Mouse (Mus musculus): ENCODE results near the gene Nos1ap. TPM values are rescaled to one million over a fixed set of nuclear protein-coding genes. Genes with fewer than 3 reads are reported as not detected.

Nos1ap gene
- total RNA-seq, 2 experiments from 2014 or later, result 2.9 to 3.8 TPM

DNA sequence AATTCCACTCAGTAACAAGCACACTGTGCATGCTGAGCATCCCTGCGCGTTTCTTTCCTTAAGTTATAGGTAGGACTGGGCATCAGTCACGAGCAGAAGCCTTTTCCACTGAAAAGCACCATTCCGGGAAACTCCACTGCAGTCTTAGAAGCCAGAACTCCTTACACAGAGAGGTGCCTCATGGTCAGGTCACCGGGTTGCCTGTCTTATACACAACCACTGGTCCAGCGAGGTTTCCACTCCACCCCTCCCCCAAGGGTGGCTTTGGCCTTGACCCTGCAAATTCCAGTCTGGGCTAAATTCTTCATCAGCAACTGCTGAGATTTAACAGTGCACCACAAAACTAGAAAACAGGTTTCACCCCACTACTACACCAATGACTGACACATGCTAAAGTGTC, 1.3 kb downstream of the Nos1ap start:
- DNase-seq, result no peak

DNA sequence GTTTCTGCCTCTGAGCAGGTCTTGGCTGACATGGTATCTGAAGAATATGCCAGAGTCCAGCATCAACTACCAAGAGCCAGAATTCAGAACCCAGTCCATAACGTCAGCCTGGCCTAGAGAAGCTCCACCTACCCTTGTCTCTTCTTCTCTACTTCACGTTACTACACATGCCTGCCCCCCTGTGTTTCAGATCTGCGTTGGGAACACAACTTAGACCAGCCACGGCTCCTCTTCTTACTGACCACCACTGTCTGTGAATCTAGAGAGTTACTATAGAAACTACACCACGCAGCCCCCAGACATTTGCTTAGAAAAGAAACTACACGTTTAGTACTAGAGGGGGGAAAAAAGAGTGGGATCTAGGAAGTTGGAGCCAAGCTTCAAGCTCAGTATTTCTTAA, 2.9 kb downstream of the Nos1ap start:
- DNase-seq, result no peak

DNA sequence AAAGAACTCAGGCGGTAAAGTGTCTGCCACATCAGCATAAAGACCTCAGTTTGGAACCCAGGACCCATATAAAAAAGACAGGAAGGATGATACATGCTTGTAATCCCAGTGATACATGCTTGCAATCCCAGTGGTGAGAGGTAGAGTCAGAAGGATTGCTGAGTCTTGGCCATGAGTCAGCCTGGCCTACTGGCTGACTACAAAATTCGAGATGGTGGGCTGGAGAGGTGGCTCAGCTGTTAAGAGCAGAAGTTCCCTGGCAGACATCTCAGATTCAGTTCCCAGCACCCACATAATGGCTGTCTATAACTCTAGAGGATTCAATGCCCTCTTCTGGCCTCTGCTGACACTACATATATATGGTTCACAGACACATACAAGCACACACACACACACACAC, 5.7 kb downstream of the Nos1ap start:
- DNase-seq, result no peak

DNA sequence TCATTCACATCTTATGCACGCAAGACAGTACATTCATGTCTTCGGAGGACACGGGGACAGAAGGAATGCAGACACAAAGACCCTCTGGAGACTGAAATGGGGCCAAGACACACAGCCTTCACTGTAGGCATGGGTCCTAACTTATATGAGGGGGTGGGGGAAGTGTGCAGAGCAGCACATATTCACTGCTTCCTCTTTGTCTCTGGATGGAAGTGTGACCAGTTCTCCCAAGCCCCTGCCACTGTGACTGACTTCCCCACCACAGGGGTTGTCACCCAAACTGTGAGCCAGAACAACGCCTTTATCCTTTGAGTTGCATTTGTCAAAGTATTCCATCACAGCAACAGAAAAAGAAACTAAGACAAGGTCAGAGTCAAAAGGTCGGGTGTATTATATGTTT, 7.3 kb downstream of the Nos1ap start:
- no peak for DNase-seq

DNA sequence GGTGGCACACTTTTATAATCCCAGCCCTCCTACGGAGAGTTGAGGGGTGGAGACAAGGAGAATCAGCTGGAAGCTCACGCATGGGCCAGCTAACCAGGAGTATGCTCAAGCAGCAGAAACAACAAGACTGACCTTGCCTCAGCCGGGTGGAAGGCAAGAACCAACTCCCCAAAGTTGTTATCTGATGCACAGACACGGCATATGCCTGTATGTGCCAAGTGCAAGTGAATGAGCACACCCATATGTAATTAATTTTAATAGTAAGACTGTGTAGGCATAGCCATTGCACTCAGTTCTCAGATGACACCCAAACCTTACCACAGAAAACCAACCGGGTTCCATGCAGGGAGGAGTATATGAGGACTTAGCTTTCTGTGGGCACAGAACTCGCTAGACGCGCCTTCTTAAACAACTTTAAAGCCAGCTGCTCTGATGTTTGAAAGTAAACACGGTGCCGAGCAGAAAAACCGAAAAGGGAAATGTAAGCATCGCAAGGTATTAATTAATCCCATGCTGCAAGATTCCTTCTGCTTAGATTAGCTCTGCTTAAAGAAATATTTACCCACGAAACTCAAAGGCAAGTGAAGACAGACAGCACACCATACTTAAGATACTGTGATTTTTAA, 9.1 kb downstream of the Nos1ap start:
- DNase-seq, result no peak

DNA sequence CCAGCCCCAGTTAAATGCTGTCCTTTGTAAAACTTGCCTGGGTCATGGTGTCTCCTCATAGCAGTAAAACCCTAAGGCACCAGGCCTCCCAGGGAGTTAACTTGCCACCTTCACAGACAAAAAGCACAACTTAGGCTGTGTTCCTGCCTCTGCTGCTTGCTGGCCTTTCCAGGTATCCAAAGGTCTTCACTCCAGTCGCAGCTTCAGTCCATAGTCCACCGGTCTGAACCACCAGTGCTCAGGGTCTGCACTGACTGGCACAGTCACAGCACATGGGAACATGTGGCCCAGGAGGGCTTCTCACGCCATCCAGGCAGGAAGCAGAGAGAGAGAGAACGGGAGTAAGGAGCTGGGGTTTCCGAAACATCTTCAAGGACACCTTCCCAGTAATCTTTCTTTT, 10.2 kb downstream of the Nos1ap start:
- DNase-seq, result no peak

DNA sequence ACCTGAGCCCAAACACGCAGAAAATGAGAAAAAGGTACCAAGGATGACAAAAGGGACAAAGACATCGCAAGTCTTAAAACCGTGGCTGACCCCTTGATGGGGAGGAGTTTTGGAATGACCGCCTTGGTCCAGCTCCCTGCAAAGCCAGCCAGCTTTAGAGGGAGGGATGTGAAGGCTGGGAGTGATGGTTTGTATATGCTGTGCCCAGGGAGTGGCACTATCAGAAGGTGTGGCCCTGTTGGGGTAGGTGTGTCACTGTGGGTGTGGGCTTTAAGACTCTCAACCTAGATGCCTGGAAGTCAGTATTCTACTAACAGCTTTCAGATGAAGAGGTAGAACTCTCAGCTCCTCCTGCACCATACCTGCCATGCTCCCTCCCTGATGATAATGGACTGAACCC, 10.6 kb downstream of the Nos1ap start:
- no peak for DNase-seq

DNA sequence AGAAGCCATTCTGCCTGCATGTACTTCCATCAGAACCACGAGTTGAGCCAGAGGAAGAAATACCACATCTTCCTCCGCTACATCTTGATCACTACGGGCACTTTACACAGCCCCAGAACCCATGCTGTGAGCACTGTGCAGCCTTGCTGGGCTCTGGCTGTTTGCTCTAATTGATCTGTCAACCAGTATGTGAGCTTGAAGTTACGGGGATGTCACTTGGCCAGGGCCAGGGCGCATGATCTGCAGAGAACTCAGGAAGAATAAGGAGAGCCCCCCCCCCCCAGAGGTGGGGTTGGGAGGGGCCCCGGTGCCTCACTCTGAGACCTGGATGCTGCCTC, 13.0 kb downstream of the Nos1ap start:
- DNase-seq, result no peak

DNA sequence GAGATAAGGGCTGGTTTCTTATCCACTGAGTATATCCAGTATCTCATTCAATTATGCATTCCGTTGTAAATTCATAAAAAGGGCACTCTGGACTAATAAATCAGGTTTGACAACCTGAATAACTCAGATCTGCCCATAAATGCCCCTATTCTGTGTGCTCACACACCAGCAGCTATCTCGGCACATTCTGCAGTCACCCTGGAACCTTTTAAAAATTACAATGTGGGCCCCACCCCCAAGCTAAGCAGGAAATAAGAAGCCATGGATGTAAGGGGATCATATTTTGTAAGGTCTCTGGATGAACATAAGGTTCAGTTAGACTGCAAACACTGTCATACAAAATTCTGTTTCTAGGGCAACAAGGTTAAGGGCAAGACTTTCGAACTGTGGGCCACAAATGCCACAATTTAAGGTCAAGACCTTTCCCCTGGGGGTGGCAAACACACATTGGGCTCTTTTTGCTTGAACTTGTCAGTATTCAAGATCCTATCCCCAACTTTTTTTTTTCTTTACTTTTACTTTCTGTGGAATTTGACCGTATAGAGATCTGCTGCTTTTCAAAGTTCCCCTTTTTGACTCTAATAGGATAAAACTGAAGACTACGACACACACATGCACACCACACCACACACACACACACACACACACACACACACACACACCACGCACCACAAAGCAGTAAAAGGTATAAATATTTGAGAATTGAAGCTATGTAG, 13.5 kb downstream of the Nos1ap start:
- DNase-seq, result no peak

DNA sequence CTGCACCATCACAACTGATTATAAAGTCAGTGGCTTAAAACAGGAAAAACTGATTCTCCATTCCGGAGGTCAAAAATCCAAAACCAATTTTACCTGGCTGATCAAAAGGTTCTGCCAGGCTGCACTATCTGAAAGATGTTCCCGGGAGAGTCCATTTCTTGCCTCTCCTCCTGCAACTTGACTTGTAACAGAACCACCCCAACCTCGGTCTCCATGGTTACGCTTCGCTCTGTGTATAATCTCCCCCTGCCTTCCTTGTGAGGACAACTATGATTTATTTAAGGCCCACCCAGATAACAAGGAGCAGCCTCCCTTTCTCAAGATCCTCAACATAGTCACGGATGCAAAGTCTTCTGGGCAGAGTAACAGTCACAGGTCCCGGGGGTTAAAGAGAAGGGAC, 16.5 kb downstream of the Nos1ap start:
- DNase-seq, result no peak

DNA sequence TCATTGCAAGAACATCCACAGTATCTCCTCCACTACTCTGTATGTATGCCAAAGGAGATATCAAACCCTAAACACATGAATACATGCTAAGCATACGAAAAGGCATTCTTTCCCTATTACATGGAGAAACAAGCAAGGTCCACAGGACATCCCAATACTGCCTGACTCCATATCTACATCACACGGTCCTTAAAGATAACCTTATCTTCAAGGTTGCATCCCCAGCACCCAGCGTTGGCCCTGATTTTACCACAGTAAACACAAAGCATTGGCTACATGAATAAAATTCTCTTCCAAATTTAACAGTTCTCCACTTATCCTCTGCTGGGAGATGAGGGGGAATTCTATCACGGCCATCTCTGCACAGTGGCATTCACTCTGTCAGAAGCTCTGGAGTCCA, 22.7 kb downstream of the Nos1ap start:
- DNase-seq, result no peak

DNA sequence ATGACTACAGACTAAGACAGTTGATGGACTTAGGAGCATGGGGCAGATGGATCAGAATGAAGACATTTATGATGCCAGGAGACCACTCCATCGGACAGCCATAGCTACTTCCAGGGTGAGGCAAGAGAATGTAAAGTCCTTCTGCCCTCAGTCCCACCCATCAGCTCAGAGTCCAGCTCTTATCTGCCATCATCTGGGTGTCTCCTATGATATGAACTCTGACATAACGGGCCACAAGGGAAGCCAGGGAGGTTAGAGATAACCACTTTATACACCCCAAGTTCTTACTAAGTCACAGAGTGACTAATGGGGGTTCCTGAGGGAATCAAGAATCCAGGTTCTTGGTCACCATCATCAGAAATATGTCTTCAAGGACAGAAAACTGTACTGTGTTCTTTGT, 23.1 kb downstream of the Nos1ap start:
- no peak for DNase-seq

DNA sequence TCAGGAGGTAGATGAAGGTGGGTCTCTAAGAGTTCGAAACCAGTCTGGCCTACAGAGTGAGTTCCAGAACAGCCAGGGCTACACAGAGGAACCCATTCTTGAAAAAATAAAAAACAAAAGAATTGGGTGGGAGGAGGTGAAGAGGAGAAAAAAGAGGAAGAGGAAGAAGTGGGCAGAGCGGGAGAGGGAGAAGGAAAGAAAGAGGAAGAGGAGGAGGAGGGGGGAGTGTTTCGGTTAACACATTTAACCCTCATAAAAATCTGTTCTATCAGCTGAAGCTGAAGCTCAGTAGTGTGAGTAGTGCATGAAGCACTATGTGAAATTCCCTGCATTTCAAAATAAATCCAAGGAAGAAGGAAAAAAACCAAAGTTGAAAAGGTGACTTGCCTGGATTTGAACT, 24.7 kb downstream of the Nos1ap start:
- no peak for DNase-seq

DNA sequence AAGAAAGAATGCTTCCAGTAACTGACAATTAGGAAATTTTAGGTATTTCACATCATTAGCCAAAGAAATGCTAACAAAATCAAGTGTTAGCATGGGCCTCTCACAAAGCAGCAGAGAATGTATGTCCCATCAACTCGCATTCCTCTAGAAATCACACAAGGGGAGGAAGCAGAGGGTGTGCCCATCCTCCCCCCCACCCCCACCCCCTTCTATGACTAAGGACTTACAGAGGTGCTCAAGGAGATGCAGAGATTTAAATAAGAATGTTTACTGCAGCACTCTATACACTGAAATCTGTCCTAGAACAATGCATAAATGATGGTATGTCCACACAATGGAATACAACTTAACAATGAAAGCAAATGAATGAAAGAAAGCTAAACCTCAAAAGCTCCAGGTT, 27.2 kb downstream of the Nos1ap start:
- no peak for DNase-seq

DNA sequence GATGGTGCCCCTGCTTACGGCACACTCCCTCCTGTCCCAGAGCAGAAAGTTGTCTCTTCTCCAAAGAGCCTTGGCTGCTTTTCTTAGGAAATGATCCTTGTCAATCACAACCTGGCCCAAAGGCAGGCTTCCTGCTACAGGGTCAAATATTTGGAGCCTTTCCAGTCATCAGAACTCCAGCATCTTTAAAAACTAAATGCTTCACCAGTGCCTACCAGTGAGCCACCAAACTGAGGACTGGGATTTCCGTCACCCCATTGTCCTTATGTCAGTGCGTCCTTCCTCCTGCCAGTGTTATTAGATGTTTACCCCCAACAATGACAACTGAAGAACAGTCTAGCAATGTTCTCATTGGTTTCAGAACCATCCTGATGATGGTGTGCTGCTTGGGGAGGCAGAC, 28.9 kb downstream of the Nos1ap start:
- no peak for DNase-seq

DNA sequence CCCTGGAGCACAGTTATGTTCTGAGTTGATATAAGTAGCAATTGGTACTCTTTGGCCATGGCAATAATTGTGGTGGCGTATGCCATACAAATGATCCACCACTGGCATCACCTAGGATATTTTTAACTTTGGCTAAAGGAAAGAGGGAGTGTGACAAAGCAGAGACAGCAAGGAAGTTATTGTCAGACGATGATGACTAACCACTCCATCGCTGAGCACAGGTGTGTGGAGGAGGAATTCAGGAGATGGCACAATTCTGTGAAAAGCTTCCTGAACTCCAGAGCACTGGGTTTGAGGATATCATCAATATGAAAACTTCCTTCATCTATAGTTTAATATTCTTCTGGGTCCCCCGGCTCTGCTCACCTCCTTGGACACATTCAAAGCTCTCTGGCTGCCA, 31.7 kb downstream of the Nos1ap start:
- no peak for DNase-seq

DNA sequence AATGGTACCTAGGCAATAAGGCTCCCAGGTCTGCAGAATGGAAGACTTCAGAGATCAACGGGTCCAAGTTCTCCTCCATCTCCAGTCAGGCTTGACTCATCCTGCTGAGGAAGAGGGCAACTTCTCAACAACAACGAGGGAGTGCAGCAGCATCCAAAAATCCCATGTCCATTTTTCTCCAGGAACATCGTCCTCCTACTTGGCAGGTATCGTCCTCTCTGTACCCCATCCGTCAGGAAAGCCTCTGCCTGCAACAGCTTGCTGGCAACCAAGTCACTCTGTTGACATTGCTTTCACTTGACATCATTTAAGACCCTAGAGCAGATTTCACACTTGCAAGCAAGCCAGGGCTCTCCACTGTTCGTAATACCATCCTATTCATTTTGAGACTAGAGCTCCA, 33.0 kb downstream of the Nos1ap start:
- DNase-seq, result no peak

DNA sequence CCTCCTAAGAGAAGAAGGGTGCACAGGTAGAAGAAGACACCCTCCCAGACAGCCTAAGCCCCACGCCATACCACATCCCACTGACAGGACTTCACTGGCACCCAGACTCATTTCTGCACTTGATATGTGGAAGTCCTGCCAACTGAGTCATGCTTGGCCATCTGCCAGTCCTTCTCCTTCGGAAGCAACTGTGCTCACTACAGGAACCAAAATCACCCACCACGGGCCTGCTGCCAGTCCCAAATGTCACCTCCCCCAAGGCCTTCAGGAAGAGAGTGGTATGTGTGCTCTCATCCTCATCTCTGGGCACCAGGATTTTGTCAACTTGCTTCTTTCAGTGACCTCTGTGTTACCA, 34.7 kb downstream of the Nos1ap start:
- DNase-seq, result peak; percentile 60

DNA sequence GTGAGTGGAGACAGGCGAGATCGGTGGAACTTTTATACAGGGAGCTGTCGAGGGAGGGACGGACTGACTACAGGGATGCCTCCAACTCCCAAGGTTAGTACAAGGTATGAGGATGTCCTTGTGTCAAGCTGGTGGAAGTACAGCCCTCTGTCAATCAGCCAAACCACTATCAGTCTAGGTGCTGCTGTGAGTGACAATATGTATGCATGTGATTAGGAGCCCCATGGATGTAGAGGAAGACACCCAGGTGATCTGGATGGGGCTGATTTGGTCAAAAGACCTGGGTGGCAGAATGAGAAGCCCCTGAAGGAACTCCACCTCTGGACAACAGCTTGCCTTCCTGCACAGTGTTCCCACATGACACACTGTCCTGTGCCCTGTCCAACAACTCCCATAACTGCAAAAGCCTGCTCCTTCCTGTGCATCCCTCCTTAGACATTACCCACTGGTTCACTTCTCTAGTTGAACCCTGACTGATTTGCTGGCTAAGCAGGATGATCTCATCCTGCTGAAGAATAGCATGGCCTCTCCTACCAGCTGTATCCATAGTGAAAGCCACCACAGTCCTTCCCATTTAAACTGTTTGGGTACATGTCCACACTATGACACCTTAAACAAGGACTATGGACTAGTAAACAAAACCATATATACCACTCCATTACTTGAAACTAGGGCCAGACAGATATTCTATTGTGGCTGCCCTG, 35.3 kb downstream of the Nos1ap start:
- no peak for DNase-seq

DNA sequence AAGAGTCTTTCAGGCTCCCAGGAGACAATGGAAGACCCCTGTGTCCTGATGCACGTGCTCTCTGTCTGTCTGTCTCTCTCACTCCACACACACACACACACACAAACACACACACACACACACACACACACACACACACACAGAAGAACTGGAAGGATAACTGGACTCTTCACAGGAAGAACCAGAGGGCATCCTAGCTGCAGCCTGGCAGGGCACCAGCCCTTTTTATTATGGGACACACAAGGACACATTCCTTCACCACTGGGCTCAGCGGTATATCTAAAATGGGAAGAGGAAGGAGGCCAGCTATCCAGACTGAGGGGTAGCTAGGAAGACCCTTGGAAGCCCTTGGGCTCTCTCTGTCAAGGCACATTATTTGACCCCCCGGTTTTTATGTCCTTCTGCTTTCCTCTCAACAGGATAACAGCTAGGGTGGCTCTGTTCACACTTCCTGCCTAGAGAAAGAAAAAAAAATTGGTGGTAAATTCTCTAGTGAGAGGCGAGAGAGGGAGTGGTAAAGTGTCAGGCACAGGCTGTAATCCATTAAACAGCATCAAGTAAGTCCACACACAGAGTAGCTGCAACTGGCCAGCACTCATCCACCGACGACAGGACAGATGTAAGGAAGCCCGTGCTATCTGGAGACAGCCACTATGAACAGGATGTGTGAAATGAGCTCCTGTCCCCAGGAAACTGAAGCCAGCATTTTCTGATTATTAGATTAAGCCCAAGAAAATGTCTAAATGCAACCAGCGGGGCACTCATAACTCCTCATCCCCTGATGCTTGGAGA, 38.8 kb downstream of the Nos1ap start:
- peak; percentile 9 for DNase-seq

DNA sequence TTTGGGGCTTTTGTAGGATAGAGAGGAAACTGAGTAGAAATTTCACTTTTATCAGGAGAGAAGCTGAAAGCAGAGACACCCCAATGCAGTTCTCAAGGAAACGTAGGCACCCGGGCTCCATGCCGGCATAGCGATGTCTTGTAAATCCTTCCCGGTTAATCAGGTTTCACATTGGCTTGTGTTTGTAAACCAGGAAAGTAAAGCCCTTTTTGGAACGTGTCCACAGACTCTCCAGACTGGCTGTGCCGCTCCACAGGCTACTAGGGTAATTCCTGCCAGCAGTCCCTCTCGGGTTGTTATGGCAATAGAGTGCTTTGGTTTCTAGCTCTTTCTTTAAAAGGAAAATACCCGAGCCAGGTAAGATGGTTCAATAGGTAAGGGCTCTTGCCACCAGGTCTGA, 40.6 kb downstream of the Nos1ap start:
- DNase-seq, result peak; percentile 22

DNA sequence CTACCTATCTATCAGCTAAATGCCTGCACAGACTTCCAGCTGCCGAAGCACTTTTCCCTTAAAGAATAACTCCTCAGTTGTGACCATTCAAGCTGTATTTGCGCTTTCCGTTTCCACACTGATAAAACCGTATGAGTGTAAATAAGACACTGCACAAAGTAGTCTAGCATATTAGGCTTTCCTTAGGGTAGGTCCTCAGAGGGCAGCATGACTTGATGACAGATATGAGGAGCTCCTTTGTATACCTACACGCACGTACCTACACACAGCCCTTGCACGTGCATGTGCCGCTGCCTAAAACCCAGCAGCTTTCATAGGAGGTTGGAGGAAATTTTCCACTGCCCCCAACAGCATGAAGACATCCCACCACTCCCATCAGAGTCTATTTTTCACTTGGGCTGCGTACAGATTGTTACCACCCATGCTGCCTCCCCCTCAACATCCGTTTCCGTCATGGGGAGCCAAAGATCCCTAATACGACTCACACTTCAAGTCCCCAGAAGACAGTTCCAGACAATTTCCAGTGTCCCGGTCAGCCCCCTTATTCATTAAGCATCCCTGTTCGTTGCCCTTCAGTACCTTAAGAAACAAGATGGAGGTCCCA, 41.4 kb downstream of the Nos1ap start:
- no peak for DNase-seq

DNA sequence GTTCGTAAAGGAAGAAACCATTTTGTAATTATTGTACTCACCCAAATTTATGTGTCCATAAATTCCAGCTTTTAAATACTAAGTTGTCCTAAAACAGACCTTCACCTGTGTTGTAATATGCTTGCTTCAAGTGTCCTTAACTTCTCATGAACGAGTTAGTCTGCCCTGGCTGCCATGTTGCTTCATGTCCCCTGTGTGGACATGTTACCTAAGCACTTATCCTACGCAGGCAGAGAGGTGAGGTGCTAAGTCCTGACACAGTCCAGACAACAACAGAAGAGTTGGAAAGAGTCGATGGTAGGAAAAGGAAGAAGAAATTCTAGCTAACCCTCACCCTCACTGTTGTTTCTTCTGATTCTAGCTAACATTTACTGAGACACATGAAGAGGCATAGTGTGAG, 43.4 kb downstream of the Nos1ap start:
- no peak for DNase-seq

Data from gastrocnemius, postnatal 10 days (tissue).